Mouse (Mus musculus): ENCODE measurements around the gene Commd6.

DNA sequence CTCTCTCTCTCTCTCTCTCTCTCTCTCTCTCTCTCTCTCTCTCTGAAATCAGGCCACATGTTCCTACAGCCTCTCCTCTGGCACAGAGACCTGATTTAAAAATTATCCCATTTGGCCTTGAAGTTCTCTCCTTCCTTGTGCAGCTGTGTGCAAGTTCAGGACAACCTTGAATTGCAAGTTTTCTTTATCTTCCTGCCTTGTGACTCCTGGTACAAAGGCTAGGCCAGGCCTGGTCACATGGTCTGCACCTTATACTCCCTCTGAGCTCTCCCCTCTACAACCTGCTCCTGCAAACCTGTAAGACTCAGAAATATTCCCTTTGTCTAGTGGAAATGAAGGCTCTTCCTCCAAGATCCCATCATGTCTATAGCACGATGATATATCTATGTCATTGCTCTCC is 4.5 kb upstream of the Commd6 start:
- no peak for TF ChIP-seq CTCF (IDR thresholded peaks at IDR 0.05; ENCODE audit: control insufficient read depth, insufficient read depth, insufficient read length)
- TF ChIP-seq CEBPB (IDR thresholded peaks at IDR 0.05; ENCODE audit: low read depth): no peak
- TF ChIP-seq MYOG (IDR thresholded peaks at IDR 0.05; ENCODE audit: control insufficient read depth, extremely low read depth, insufficient read length): no peak
- no peak for TF ChIP-seq USF1 (IDR thresholded peaks at IDR 0.05; ENCODE audit: low read depth)
- no peak for TF ChIP-seq MAX (IDR thresholded peaks at IDR 0.05)
- no peak for TF ChIP-seq FOSL1 (IDR thresholded peaks at IDR 0.05; ENCODE audit: insufficient read depth, low read length, poor library complexity, severe bottlenecking)

Data from C2C12 (cell line).